Mouse (Mus musculus): ENCODE data around the gene Dvl1. TPM values are rescaled to one million over a fixed set of nuclear protein-coding genes. Genes with fewer than 3 reads are reported as not detected.
A peak's percentile ranks its signal among the peaks of the same experiment; 100 is the strongest.

Dvl1 gene
- polyA plus RNA-seq, 1 experiment from 2014 or later = 5.0 TPM

DNA sequence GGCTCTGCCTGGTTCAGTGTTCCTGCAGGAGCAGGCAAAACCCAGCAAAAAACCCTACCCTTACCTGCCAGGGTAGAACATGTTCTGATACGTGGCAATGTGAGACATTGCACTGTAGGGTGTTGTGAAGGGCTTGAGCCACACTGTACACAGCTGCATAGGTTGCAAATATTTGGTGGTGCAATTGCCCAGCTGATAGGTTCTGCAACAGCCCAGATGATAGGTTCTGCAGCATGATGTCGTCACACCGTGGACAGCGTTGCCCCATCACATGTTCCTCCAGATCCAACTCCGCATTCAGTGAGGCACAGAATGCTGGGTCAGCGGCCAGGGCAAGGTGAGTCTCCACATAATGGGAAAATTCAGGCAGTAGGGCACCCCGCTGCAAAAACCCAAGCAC lies 14.6 kb downstream of the Dvl1 start:
- no peaks in the 10 kb centered on the region for H3K27me3 ChIP-seq (ENCODE audit: low read depth, poor library complexity, severe bottlenecking)
- no peak overlapping the region for H3K4me3 ChIP-seq
- peaks cover 81% of the 10 kb centered on the region for H3K36me3 ChIP-seq
- no peak overlapping the region for H3K27ac ChIP-seq (replicated peaks)
- DNase-seq (ENCODE audit: low spot score) = no peak
- peaks cover 8% of the 10 kb centered on the region; the same call in 1 of the 2 replicates for H3K4me1 ChIP-seq
- H3K9me3 ChIP-seq (replicated peaks) = no peaks in the 10 kb centered on the region
- 95% methylated on average over 7 of the region's 7 CpGs for WGBS

DNA sequence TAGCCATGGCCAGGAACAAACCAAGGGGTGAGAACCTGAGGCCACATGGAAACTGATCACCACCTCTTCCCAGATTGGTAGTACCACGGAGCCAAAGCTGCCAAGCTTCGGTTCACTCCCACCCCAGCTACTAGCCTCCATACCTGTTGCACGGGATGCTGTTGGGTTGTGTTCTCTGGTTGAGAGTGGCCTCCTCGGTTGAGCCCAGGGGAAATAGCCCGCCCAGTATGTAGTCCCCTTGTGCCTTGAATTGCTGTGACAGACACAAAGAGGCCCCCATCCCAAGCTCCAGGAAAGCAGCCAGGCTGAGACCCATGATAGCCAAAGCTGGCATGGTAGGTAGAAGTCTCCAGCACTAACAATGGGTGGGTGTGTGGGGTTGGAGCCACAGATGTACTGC lies 15.8 kb downstream of the Dvl1 start, which contains the start of gene Tas1r3:
Gene Tas1r3, minus strand, starts transcription at position 362 of the 400 bp plus-strand sequence.
- H3K9me3 ChIP-seq (replicated peaks) = no peaks in the 10 kb centered on the region
- no peak within 1 kb of the TSS for H3K27ac ChIP-seq (replicated peaks)
- H3K4me1 ChIP-seq = peaks cover 8% of the 10 kb centered on the region; the same call in 1 of the 2 replicates
- H3K27me3 ChIP-seq (ENCODE audit: low read depth, poor library complexity, severe bottlenecking) = no peaks in the 10 kb centered on the region
- DNase-seq (ENCODE audit: low spot score) = no peak
- WGBS = 77% methylated on average over 5 of the region's 5 CpGs
- H3K36me3 ChIP-seq = peaks cover 73% of the 10 kb centered on the region
- H3K4me3 ChIP-seq = no peak within 1 kb of the TSS

DNA sequence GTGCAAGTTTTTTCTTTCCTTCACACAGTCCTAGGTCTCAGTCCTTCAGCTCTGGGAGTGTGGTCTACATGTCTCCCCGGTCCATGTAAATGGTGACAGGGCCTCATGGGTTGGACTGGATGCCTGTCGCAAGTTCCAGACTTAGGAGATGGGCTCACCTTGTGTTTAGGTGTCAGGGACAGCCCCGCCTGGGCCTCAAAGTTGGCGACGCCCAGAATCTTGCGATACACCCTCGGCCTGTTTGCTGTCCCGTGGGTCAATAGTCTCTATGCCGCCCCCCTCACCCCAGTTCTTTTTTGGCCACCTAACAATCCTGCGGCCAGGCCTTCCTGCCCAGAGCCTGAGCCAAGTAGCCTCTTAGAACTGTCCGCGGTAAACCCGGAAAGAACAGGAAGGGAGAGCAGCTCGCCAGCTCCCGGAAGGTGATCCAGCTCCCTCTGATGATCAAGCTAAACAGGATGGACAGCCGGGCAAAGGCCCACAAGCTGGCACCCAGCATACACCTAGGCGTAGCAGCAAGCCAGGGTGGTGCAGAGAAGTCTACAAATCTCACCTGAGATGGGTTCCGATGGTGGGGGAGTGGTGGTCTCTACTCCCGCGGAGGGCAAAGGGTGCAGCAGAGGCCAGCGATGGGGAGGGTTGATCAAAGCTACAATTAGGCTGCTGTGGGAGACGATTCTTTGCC lies 21.6 kb downstream of the Dvl1 start:
- H3K36me3 ChIP-seq = peaks cover 55% of the 10 kb centered on the region
- no peaks in the 10 kb centered on the region for H3K27me3 ChIP-seq (ENCODE audit: low read depth, poor library complexity, severe bottlenecking)
- H3K4me3 ChIP-seq = peak overlapping the region; percentile 82
- peak overlapping the region; percentile 88 for H3K27ac ChIP-seq (replicated peaks)
- H3K9me3 ChIP-seq (replicated peaks) = no peaks in the 10 kb centered on the region
- peaks cover 30% of the 10 kb centered on the region for H3K4me1 ChIP-seq
- DNase-seq (ENCODE audit: low spot score) = no peak
- WGBS = 12% methylated on average over 22 of the region's 22 CpGs

DNA sequence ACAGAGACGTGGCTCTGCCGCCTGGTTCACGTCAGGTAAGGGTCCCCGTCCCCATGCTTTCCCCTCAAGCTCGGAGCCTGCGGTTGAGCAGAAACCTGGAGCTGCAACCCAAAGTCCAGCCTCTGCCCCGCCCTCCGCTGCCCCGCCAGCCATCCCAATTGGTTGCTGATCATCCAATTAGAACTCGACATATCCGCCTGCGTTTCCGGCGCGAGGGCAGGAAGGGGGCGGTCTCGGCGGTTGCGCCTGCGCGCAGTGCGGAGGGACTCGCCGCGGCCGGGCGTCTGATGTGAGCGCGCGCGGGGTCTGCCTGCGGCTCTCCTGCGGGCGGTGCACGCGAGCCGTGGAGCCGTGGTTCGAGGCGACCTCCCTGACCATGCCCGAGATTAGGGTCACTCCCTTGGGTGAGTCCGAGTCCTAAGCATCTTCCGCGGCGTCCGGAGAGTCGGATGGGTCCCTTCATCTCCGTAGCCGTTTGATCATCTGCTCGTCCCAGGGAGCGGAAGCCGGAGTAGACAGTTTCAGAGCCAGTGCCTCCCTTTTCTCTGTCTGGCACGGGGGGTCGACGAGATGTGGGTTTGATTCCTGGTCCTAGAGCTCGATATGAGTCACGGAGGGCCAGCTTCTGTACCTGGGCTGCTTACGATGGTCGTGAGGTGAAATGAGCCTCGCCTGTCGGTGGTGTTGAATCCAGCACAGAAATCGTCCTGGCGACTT lies 22.3 kb downstream of the Dvl1 start, which contains the start of the genes Cptp and Ints11:
Gene Cptp, minus strand, starts transcription at position 124 of the 717 bp plus-strand sequence.
Gene Ints11, plus strand, starts transcription at position 230 of the 717 bp plus-strand sequence.
- no peaks in the 10 kb centered on the region for H3K9me3 ChIP-seq (replicated peaks)
- WGBS = under 1% methylated on average over 63 of the region's 63 CpGs
- H3K4me3 ChIP-seq = peak within 1 kb of the TSS; percentile 82
- peak within 1 kb of the TSS; percentile 88 for H3K27ac ChIP-seq (replicated peaks)
- peak; percentile 98 for DNase-seq (ENCODE audit: low spot score)
- H3K27me3 ChIP-seq (ENCODE audit: low read depth, poor library complexity, severe bottlenecking) = no peaks in the 10 kb centered on the region
- H3K36me3 ChIP-seq = peaks cover 61% of the 10 kb centered on the region
- peaks cover 30% of the 10 kb centered on the region for H3K4me1 ChIP-seq

DNA sequence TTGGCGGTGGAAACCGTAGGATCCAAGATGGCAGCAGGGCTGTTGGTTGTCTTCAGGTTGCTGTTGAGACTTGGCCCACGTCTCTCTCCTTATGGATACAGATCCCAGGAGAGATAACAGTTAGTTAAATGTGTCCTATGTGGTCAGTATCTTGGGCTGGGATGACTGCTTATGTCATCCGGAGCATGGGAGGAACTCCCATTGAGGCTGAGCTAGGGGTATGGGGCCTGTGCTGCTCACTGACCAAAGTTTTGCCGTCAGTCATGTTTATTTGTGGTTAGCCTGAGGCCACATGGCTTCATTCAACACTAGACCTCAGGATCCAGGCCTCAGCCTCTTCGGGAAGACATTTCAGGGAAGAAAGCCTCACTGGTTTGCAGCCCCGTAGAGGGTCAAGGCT lies 24.2 kb downstream of the Dvl1 start:
- DNase-seq (ENCODE audit: low spot score) = no peak
- Histone ChIP-seq H3K4me3 (peak overlapping the region; percentile 3; the same call in 1 of the 2 replicates), H3K9me3 (replicated peaks) (no peaks in the 10 kb centered on the region), H3K27me3 (ENCODE audit: low read depth, poor library complexity, severe bottlenecking) (no peaks in the 10 kb centered on the region), H3K27ac (replicated peaks) (no peak overlapping the region), H3K36me3 (peaks cover 63% of the 10 kb centered on the region), H3K4me1 (peaks cover 30% of the 10 kb centered on the region)
- WGBS = 95% methylated on average over 7 of the region's 7 CpGs

DNA sequence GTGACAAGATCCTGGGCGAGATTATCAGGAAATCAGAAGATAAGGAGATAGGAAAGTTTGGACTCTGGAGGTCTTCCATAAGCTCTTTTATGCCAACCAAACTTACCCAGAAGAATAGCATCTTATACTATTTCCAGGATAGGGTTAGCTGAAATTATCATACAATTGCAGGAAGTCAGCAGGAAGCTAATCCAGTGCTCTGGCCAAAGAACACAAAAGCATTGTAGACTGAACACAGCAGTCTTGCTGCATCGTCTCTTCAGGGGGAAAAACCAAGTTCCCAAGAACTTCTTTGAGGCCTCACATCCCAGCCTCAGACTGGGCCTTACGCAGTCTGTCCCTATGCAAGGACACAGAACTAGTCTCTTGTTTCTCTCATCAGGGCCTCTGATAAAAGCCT lies 36.4 kb downstream of the Dvl1 start:
- Histone ChIP-seq H3K27ac (replicated peaks) (no peak overlapping the region), H3K27me3 (ENCODE audit: low read depth, poor library complexity, severe bottlenecking) (no peaks in the 10 kb centered on the region), H3K36me3 (peaks cover 86% of the 10 kb centered on the region), H3K4me3 (no peak overlapping the region), H3K9me3 (replicated peaks) (no peaks in the 10 kb centered on the region), H3K4me1 (no peaks in the 10 kb centered on the region)
- no peak for DNase-seq (ENCODE audit: low spot score)
- 86% methylated on average over 3 of the region's 3 CpGs for WGBS

DNA sequence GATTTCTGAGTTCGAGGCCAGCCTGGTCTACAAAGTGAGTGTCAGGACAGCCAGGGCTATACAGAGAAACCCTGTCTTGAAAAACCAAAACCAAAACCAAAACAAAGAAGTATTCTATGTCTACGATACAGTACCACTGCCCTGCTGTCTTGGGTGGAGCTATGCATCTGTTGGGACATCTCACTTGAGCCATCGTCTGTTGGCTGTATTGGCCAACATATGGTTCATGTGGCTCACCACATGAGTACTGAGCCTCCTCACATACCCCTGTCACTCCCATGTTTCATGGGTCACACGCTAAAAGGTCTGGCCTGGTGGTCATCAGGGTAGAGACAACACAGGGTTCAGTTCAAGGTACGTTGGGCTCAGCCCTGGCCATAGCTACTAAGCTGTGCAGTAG lies 39.1 kb downstream of the Dvl1 start:
- H3K9me3 ChIP-seq (replicated peaks) = no peaks in the 10 kb centered on the region
- no peak overlapping the region for H3K27ac ChIP-seq (replicated peaks)
- H3K27me3 ChIP-seq (ENCODE audit: low read depth, poor library complexity, severe bottlenecking) = no peaks in the 10 kb centered on the region
- H3K4me3 ChIP-seq = no peak overlapping the region
- peaks cover 15% of the 10 kb centered on the region for H3K4me1 ChIP-seq
- WGBS = 94% methylated on average over 5 of the region's 5 CpGs
- H3K36me3 ChIP-seq = peaks cover 85% of the 10 kb centered on the region
- DNase-seq (ENCODE audit: low spot score) = no peak

DNA sequence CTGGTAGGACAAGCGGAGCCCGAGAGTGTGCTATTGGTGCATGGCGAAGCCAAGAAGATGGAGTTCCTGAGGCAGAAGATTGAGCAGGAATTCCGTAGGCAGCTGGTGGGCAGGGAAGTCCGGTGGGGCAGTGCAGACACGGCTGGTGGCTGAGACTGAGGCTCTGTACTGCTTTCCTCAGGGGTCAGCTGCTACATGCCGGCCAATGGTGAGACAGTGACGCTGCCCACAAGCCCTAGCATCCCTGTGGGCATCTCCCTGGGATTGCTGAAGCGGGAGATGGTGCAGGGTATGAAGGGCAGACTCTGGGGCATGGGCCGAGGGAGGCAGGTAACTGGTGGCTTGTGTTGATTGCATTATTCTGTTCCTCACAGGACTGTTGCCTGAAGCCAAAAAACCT lies 40.5 kb downstream of the Dvl1 start:
- peaks cover 76% of the 10 kb centered on the region for H3K36me3 ChIP-seq
- 90% methylated on average over 10 of the region's 10 CpGs for WGBS
- no peak for DNase-seq (ENCODE audit: low spot score)
- H3K9me3 ChIP-seq (replicated peaks) = no peaks in the 10 kb centered on the region
- no peaks in the 10 kb centered on the region for H3K27me3 ChIP-seq (ENCODE audit: low read depth, poor library complexity, severe bottlenecking)
- peaks cover 19% of the 10 kb centered on the region for H3K4me1 ChIP-seq
- no peak overlapping the region for H3K4me3 ChIP-seq
- H3K27ac ChIP-seq (replicated peaks) = no peak overlapping the region

DNA sequence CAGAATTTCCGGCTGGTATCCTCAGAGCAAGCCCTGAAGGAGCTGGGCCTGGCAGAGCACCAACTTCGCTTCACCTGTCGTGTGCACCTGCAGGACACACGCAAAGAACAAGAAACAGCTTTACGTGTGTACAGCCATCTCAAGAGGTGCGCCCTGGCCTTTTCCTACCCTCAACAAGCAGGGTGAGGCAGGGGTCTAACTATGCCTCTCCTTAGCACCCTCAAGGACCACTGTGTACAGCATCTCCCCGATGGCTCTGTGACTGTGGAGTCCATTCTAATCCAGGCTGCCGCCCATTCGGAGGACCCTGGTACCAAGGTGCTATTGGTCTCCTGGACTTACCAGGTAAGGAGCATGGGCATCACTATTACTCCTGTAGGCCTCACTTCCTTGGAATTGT lies 41.0 kb downstream of the Dvl1 start:
- DNase-seq (ENCODE audit: low spot score) = no peak
- WGBS = 94% methylated on average over 9 of the region's 9 CpGs
- Histone ChIP-seq H3K9me3 (replicated peaks) (no peaks in the 10 kb centered on the region), H3K27ac (replicated peaks) (no peak overlapping the region), H3K27me3 (ENCODE audit: low read depth, poor library complexity, severe bottlenecking) (no peaks in the 10 kb centered on the region), H3K4me1 (peaks cover 24% of the 10 kb centered on the region), H3K36me3 (peaks cover 71% of the 10 kb centered on the region), H3K4me3 (no peak overlapping the region)

DNA sequence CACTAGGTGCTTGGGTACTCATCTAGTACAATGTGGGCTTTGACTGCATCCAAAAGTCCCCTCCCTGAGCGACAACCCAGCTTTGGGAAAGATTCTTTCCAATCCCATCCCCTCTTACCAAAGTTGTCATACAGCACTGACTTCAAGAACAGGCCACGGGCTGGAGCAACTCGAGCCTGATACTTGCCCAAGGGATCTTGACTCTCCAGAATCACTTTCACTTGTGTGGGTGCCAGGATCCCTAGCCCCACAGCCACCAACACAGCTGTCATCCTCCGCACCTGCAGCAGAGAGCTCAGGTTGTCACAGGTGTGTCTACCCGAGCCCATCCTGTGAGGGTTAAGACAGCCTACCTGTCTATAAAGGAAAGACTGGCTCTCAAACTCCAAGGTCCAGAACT lies 42.1 kb downstream of the Dvl1 start:
- 88% methylated on average over 5 of the region's 5 CpGs for WGBS
- Histone ChIP-seq H3K27me3 (ENCODE audit: low read depth, poor library complexity, severe bottlenecking) (no peaks in the 10 kb centered on the region), H3K36me3 (peaks cover 60% of the 10 kb centered on the region), H3K27ac (replicated peaks) (no peak overlapping the region), H3K9me3 (replicated peaks) (no peaks in the 10 kb centered on the region), H3K4me1 (peaks cover 36% of the 10 kb centered on the region), H3K4me3 (no peak overlapping the region)
- DNase-seq (ENCODE audit: low spot score) = no peak

DNA sequence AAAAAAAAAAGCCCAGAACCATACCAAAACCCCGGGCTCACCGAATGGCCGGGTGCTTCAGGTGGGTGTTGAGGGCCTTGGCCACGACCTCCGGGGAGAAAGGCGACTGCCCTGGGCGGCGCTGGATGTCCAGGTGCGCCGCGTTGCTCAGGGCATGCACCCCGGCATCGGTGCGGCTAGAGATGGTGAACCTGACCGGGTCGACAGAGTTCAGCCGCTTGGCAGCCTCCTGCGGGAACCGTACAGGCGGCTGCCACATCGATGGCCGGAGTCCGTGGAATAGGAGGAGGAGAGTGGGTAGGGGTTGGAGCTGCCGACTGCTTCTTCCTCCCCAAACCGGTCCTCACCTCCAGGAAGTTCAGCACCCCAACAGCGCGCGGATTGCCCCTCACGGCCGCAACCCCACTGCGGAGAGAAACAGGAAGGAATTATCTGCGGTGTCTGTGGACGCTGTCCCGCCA lies 43.8 kb downstream of the Dvl1 start:
- Histone ChIP-seq H3K4me1 (peaks cover 48% of the 10 kb centered on the region), H3K27me3 (ENCODE audit: low read depth, poor library complexity, severe bottlenecking) (no peaks in the 10 kb centered on the region), H3K27ac (replicated peaks) (peak overlapping the region; percentile 93), H3K36me3 (peaks cover 44% of the 10 kb centered on the region), H3K9me3 (replicated peaks) (no peaks in the 10 kb centered on the region), H3K4me3 (peak overlapping the region; percentile 95)
- no peak for DNase-seq (ENCODE audit: low spot score)
- WGBS = under 1% methylated on average over 34 of the region's 34 CpGs

DNA sequence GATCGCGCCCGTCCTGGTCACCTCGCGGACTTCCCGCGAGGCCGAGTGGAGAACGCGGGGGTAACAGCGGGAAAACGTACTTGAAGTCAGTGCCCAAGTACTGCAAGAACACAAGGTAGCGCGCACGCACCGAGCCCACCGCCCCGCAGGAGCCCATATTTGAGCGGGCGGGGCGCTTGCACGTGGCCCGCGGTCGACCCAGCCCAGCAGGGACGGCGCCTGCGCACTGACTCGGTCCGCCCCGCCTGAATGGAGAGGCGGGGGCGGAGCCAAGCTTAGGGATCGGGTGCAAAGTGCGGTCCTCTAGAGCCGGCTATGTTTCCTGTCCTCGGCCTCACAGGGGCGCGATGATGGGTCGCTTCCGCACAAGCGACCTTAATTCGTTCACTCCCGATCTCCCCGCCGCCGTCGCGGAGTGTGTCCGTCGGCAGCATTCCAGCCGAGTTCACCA lies 44.4 kb downstream of the Dvl1 start, which contains the start of the genes Pusl1 and Acap3:
Gene Pusl1, minus strand, starts transcription at position 231 of the 451 bp plus-strand sequence.
Gene Acap3, plus strand, starts transcription at position 272 of the 451 bp plus-strand sequence.
- peaks cover 48% of the 10 kb centered on the region for H3K4me1 ChIP-seq

More for the DNA sequence above, 44.4 kb downstream of the Dvl1 start, which contains the start of the genes Pusl1 and Acap3:
- Histone ChIP-seq H3K27me3 (ENCODE audit: low read depth, poor library complexity, severe bottlenecking) (no peaks in the 10 kb centered on the region), H3K4me3 (peak within 1 kb of the TSS; percentile 95), H3K27ac (replicated peaks) (peak within 1 kb of the TSS; percentile 93), H3K9me3 (replicated peaks) (no peaks in the 10 kb centered on the region), H3K36me3 (peaks cover 44% of the 10 kb centered on the region)
- DNase-seq (ENCODE audit: low spot score) = peak; percentile 96
- WGBS = under 1% methylated on average over 52 of the region's 52 CpGs
